Mouse (Mus musculus) neural tube, embryonic 14.5 days (tissue): ENCODE data around the gene Itpkc. TPM values are rescaled to one million over a fixed set of nuclear protein-coding genes. Genes with fewer than 3 reads are reported as not detected.
A peak's percentile ranks its signal among the peaks of the same experiment; 100 is the strongest.

ENCODE experiments used
- ATAC-seq: fragments of 200-750 bp; cut with Nextera tagmentation; 2 replicates; pipeline ENCODE4 v1.8.0; 2017; ENCODE audit warnings: low read depth, mild to moderate bottlenecking, moderate TSS enrichment, moderate library complexity
- H3K27ac ChIP-seq: fragments of 300-500 bp; sonication (generic); 2 replicates; pipeline ENCODE4 v1.5.1; 2014; ENCODE audit warnings: low read depth, mild to moderate bottlenecking, control low read depth, low read length, moderate library complexity, mixed read lengths
- H3K27me3 ChIP-seq: fragments of 300-500 bp; sonication (generic); 2 replicates; pipeline ENCODE4 v1.6.1; 2014; ENCODE audit warnings: low read length; ENCODE audit not compliant: control insufficient read depth, insufficient read depth
- H3K36me3 ChIP-seq: fragments of 300-500 bp; sonication (generic); 2 replicates; pipeline ENCODE4 v1.6.1; 2014; ENCODE audit warnings: low read length, mixed read lengths; ENCODE audit not compliant: control insufficient read depth, insufficient read depth
- H3K4me1 ChIP-seq: fragments of 300-500 bp; sonication (generic); 2 replicates; pipeline ENCODE4 v1.6.1; 2014; ENCODE audit warnings: low read length; ENCODE audit not compliant: control insufficient read depth, insufficient read depth
- H3K4me2 ChIP-seq: fragments of 300-500 bp; sonication (generic); 2 replicates; pipeline ENCODE4 v1.6.1; 2014; ENCODE audit warnings: mild to moderate bottlenecking, low read depth, low read length, control low read depth
- H3K4me3 ChIP-seq: fragments of 300-500 bp; sonication (generic); 2 replicates; pipeline ENCODE4 v1.5.1; 2014; ENCODE audit warnings: low read depth, low read length, control low read depth, mixed read lengths
- H3K9ac ChIP-seq: fragments of 300-500 bp; sonication (generic); replicated peaks from 2 replicates; pipeline ENCODE4 v1.6.1; 2014; ENCODE audit warnings: low read depth, mild to moderate bottlenecking, control low read depth, low read length, mixed read lengths
- H3K9me3 ChIP-seq: fragments of 300-500 bp; sonication (generic); 2 replicates; pipeline ENCODE4 v1.6.1; 2016; ENCODE audit warnings: low read length; ENCODE audit not compliant: control insufficient read depth
- WGBS: fragments of 180-500 bp; shearing (Covaris S2); extraction: QIAGEN DNeasy Blood & Tissue Kit; methylation state at CpG from one replicate; pipeline ENCODE4 v1.1.7; 2014; 5-methylcytosine and 5-hydroxymethylcytosine counted together
- polyA plus RNA-seq: library from polyadenylated mRNA; unstranded; fragments of >200 nt; fragmentation: Nextera tagmentation; extraction: Ambion mirVana; gene quantifications from 2 replicates; pipeline ENCODE4 v1.2.1, GENCODE M21; 2014

Itpkc gene
- polyA plus RNA-seq, 1 experiment from 2014 or later = 6.6 TPM

DNA sequence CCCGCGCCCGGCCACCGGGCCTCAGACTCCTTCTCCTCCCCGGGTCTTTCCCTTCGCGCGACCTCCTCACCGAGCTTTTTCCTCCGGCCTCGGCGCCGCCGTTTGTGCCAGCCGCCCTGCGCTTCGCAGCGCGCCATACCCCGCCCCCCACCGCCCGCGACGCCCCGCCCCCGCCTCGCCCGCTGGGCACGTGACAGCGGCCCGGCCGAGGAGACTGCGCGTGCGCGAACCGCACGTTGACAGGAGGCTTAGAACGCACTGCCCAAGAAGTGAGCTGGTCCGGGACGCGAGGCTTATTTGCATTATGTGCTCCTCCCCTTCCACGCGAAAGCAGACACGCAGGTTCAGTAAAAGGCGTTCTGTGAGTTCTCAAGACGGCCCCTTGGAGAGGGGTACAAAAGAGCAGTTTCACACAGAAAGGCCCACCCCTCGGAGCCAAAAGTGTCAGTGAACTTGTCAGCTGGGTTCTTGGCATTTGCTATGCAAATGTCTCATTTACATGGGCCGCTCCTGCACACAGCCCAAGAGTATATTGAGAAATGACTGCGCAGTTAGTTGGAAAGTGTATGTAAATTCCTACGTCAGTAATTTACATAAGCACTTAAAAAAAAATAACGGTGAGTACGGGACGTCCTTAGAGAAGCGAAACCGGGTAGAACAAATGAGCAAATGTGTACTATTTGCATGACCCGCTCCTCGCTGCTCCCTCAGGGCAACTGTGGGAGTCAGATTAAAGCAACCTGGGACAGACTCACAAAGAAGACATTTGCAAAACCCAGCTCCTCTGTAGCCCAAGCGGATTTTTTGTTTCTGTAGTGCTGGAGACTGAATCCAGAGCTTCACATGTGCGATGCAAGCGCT, 61.6 kb downstream of the Itpkc start, which contains the start of gene Egln2:
Egln2 (minus strand) TSS at position 189 of the 861 bp plus-strand sequence.
- peak within 1 kb of the TSS; percentile 73 for H3K4me2 ChIP-seq
- peaks cover 4% of the 10 kb centered on the region; the same call in 1 of the 2 replicates for H3K36me3 ChIP-seq
- peak within 1 kb of the TSS; percentile 78 for H3K9ac ChIP-seq
- peak within 1 kb of the TSS; percentile 70 for H3K4me3 ChIP-seq
- H3K27ac ChIP-seq = peak within 1 kb of the TSS; percentile 98
- H3K9me3 ChIP-seq = no peaks in the 10 kb centered on the region
- ATAC-seq = peak; percentile 79
- WGBS = 1% methylated on average over 61 of the region's 61 CpGs
- peaks cover 42% of the 10 kb centered on the region for H3K4me1 ChIP-seq
- no peaks in the 10 kb centered on the region for H3K27me3 ChIP-seq

DNA sequence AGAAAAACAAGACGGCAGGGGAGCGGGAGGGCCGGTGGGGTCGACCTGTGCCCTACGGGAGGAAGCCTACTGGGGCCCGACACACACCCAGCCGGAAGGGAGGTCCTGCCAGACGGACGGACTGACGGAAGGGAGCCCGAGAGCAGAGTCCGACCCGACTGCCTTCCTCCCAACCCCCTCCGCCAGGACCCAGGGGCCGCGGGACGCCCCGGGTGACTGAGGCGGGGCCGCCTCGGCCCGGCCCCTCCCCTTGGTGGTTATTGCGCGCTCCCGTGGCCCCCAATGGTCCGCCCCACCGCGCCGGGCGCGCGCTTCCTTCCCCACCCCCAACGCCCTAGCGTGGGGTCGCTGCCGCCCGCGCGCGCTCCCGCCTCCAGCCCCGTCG, 62.2 kb downstream of the Itpkc start:
- Histone ChIP-seq H3K27me3 (no peaks in the 10 kb centered on the region), H3K9ac (peak overlapping the region; percentile 78), H3K36me3 (peaks cover 6% of the 10 kb centered on the region; the same call in 1 of the 2 replicates), H3K4me2 (peak overlapping the region; percentile 73), H3K4me1 (peaks cover 48% of the 10 kb centered on the region), H3K9me3 (no peaks in the 10 kb centered on the region), H3K27ac (peak overlapping the region; percentile 98), H3K4me3 (peak overlapping the region; percentile 70)
- ATAC-seq = peak; percentile 56
- 1% methylated on average over 36 of the region's 43 CpGs for WGBS

DNA sequence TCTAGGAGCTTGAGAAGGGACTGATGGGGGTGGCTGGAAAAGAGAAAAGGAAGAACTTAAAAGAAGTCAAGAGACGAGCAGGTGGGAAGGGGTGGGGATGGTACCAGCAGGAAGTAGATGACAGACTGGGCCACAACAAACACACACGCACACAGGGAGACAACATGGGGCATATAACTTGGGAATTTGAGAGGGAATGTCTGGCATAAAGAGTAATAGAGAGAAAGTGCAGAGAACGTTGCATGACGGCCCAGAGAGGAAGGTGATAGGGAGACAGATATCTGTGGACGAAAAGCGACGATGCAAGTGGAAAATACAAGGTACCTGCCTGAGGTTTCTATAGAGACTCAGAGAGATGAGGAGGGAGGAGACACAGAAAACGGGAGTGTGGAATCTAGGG, 62.8 kb downstream of the Itpkc start:
- H3K4me1 ChIP-seq = peaks cover 53% of the 10 kb centered on the region
- 5% methylated on average over 8 of the region's 8 CpGs for WGBS
- ATAC-seq = no peak

DNA sequence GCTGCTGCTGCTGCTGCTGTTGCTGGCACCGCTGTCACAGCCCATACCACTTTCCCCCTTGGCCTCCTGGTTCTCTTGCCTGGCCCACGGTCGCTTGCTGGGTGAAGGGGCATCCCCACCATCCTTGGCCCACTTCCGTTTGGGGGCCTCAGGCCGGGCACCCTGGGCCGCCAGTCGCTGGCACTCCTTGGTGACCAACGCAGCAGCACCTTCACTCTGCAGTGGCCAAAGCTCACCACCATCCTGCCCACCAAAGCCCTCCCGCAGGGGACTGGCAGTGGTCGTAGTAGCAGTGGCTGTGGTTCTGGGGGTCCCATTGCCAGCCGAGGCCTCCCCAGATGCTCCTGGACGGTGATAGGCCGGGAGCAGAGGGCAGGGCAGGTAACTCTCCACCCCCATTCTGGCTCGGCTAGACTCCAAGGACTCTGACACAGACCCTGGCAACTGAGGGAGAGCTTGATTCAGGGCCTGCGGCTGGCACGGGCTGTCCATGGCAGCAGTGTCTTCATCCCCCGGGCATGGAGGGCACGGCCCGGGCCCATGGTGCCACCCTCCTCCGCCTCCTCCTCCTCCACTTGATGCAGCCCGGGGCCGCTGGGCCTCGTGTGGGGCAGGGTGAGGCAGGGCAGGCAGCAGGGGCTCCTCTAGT, 63.3 kb downstream of the Itpkc start:
- H3K27me3 ChIP-seq = no peaks in the 10 kb centered on the region
- 67% methylated on average over 23 of the region's 23 CpGs for WGBS
- peak overlapping the region; percentile 78 for H3K9ac ChIP-seq
- H3K4me3 ChIP-seq = peak overlapping the region; percentile 70
- peak; percentile 5; the same call in 1 of the 2 replicates for ATAC-seq
- peak overlapping the region; percentile 73 for H3K4me2 ChIP-seq
- H3K4me1 ChIP-seq = peaks cover 57% of the 10 kb centered on the region
- H3K9me3 ChIP-seq = no peaks in the 10 kb centered on the region
- peaks cover 2% of the 10 kb centered on the region; the same call in 1 of the 2 replicates for H3K36me3 ChIP-seq
- no peak overlapping the region for H3K27ac ChIP-seq

More for the DNA sequence above, 62.8 kb downstream of the Itpkc start:
- Histone ChIP-seq H3K9me3 (no peaks in the 10 kb centered on the region), H3K27me3 (no peaks in the 10 kb centered on the region), H3K9ac (peak overlapping the region; percentile 78), H3K27ac (peak overlapping the region; percentile 98), H3K4me3 (peak overlapping the region; percentile 70), H3K4me2 (peak overlapping the region; percentile 73), H3K36me3 (peaks cover 2% of the 10 kb centered on the region; the same call in 1 of the 2 replicates)

DNA sequence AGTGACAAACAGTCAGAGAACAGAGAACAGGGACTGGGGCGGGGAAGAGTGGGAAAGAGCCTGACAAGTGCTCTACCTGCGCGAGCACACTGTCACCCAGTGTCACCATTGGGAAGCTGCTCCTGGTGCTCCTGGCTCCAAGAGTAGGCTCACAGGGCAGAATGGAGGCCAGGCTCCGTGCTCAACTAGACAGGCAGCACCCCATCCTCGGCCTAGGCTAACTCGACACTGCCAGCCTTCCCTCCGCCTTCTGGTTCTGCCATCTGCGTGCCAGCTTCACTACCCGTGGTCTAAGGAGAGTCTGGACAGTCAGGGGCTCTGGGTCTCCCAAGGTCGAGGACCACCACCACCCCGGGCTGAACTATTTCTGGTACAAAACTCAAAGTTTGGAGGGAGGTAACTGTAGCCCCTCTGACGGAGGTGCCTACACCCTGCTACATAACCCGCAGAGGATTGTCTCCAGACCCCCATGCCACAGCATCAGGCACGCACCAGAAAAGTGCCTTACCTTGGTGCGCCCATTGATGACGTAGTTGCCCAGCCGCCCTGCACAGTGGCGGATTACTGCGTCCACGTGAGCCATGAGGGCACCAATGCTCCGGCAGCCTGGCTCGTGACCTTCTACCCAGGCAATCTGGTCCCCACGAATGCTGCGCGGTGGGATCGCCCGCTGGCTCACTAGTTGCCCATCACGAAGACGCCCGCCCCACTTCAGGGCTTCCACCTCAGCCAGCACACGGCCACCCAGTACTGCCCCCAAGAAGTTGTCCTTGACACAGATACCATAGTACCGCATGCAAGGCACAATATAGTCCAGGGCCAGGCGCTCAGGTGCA, 64.1 kb downstream of the Itpkc start:
- 83% methylated on average over 32 of the region's 33 CpGs for WGBS
- no peaks in the 10 kb centered on the region for H3K9me3 ChIP-seq
- no peak for ATAC-seq

DNA sequence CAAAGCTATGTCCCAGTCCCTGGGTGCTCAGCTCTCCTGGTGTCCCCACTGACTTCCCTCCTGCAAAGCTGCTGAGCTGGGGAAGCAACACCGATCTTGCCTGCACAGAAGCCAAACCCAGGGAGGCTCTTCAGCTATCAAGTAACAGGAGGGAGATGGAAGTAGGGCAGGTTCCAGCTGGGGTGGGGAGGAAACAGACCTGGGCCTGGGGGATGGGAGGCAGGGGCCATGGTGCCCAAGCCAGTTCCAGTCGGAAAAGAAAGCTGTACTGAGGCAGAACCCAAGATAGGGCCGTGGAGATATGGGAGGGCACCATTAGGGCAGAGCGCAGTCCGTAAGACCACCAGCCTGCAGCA, 65.0 kb downstream of the Itpkc start:
- peaks cover 17% of the 10 kb centered on the region for H3K36me3 ChIP-seq
- no peak overlapping the region for H3K27ac ChIP-seq
- peak overlapping the region; percentile 6; the same call in 1 of the 2 replicates for H3K4me3 ChIP-seq
- no peak for ATAC-seq
- no peaks in the 10 kb centered on the region for H3K27me3 ChIP-seq
- H3K4me1 ChIP-seq = peaks cover 61% of the 10 kb centered on the region
- 81% methylated on average over 5 of the region's 5 CpGs for WGBS
- no peaks in the 10 kb centered on the region for H3K9me3 ChIP-seq
- peak overlapping the region; percentile 73 for H3K4me2 ChIP-seq
- H3K9ac ChIP-seq = peak overlapping the region; percentile 37

More for the DNA sequence above, 64.1 kb downstream of the Itpkc start:
- no peak overlapping the region for H3K27ac ChIP-seq
- H3K4me3 ChIP-seq = peak overlapping the region; percentile 70
- H3K4me1 ChIP-seq = peaks cover 61% of the 10 kb centered on the region
- peak overlapping the region; percentile 78 for H3K9ac ChIP-seq
- H3K27me3 ChIP-seq = no peaks in the 10 kb centered on the region
- peak overlapping the region; percentile 73 for H3K4me2 ChIP-seq
- peaks cover 9% of the 10 kb centered on the region; the same call in 1 of the 2 replicates for H3K36me3 ChIP-seq

DNA sequence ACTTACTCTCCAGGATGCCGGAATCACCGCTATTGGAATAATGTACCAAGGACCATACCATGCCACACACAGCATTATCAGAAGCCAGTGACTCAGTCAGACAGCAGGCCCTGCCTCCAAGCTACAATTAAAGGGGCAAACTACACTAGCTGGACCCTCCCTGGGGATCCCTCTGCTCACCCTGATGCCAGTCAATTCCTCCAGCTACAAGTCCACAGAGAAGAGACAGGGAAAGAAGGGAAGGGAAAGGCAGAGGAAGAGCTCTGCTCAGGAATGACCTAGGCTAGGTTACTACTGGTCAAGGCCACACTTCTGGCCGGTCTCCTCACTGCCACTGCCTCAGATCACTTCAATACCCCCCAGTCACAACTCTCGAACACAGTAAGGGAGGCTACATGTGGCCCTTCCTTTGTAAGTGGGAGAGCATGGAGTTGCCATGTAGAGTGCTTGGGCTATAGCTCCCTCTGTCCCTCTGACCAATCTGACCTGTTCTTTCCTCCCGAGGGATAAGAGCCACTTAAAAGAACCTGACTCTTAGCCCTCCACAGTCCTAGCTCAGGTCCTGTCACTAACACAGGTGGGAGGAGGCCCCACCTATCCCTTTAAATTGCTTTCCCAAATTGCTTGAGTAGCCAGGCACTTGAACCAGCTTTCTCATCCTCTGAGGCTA, 65.5 kb downstream of the Itpkc start:
- Histone ChIP-seq H3K36me3 (peaks cover 22% of the 10 kb centered on the region), H3K9ac (peak overlapping the region; percentile 37), H3K27me3 (no peaks in the 10 kb centered on the region), H3K4me3 (peak overlapping the region; percentile 6; the same call in 1 of the 2 replicates), H3K9me3 (no peaks in the 10 kb centered on the region), H3K4me2 (peak overlapping the region; percentile 73), H3K4me1 (peaks cover 61% of the 10 kb centered on the region), H3K27ac (no peak overlapping the region)
- ATAC-seq = no peak
- 92% methylated on average over 5 of the region's 5 CpGs for WGBS

DNA sequence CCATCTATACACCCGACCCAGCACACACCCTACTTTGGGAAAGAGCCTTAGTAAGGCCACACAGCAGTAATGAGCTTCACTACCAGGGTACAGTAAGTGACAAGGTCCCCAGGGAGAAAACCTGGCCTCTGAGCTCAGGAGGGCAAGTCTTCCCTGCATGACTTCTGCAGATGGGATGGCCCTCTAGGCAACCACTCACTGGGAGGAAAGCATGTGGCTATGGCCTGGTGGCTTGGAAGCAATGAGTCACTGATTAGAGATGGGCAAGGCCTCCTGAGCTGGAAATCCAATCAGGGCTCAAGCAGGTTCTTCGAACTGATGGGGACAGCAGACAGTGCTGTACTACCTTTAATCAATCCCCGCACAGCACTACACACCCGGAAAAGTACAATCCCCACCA, 66.7 kb downstream of the Itpkc start:
- peaks cover 56% of the 10 kb centered on the region for H3K4me1 ChIP-seq

More for the DNA sequence above, 66.7 kb downstream of the Itpkc start:
- Histone ChIP-seq H3K36me3 (peaks cover 29% of the 10 kb centered on the region), H3K4me2 (no peak overlapping the region), H3K9me3 (no peaks in the 10 kb centered on the region), H3K27ac (no peak overlapping the region), H3K9ac (no peak overlapping the region), H3K4me3 (no peak overlapping the region), H3K27me3 (no peaks in the 10 kb centered on the region)
- ATAC-seq = no peak
- 88% methylated on average over 4 of the region's 4 CpGs for WGBS
